Mouse (Mus musculus) embryo, embryonic 10 days (tissue): ENCODE data around the gene Fut1.
"Not testable (repeated sequence)": the region's sequence is repeated elsewhere in the genome, so short reads cannot be mapped to it uniquely, and the experiment has no call there.

Experiments used
- DNase-seq: peaks from one replicate; pipeline ENCODE4 v3.0.0-alpha.2; 2015; ENCODE audit warnings: low spot score

Fut1 gene

GRCm38 (mm10) chr7:45638623-45639401 lies 21.7 kb downstream of the Fut1 start:
- peak; percentile 98 for DNase-seq

- no peak for DNase-seq
These were observed 22.5 kb downstream of the Fut1 start, which contains the start of gene Mamstr for GRCm38 (mm10) chr7:45639561-45640027. Mamstr (plus strand) TSS chr7:45639977.

GRCm38 (mm10) chr7:45640191-45640957 lies 23.3 kb downstream of the Fut1 start:
- no peak for DNase-seq

DNA sequence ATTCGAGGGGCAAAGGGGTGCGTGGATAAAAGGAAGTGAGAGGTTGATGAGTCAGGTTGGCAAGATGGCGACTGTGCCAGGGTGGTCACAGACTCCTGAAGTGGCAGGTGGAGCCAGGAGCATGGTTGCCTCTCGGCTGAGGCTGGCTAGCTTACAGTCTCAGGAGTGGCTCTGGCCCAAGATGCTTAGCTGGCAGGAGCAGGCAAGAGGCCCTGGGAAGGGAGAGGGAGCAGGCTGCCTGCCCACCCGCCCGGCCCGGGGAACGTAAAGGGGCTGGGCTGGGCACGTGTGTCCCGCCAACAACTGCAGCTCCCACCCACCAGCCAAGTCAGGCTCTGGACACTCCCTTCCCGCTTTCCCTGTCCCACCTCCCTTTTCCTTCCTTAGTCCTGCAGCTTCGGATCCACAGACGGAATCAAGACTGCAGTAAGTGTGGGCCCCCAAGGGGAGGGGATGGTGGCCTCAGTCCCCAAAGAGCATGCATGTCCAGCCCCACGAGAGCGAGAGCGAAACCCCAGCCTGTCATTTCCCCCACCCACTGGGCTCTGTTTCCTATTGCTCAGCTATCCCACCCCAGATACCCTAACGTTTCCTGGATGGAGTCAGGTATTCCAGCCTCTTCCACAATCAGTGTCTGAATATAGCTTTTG lies 24.4 kb downstream of the Fut1 start:
- no peak for DNase-seq

DNA sequence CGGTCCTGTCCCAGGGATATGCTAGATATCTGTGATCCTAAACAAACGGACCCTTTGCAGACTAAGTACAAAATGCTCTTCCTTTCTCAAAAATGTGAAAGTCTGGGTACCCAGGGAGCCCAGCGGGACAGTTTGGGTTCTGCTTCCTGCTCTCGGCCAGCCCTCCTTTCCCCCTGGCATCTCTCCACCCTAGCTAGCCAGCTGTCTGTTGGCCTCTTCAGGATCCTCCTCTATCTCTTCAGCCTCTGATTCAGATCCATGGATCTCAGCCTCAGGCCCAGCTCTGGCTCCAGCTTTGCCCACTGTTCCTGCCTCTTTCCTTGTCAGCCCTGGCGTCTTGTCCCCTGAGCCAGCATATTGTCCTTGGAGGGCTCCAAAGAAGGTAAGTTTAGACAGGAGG lies 25.0 kb downstream of the Fut1 start:
- no peak for DNase-seq

GRCm38 (mm10) chr7:45642503-45643255 lies 25.6 kb downstream of the Fut1 start:
- no peak for DNase-seq

DNA sequence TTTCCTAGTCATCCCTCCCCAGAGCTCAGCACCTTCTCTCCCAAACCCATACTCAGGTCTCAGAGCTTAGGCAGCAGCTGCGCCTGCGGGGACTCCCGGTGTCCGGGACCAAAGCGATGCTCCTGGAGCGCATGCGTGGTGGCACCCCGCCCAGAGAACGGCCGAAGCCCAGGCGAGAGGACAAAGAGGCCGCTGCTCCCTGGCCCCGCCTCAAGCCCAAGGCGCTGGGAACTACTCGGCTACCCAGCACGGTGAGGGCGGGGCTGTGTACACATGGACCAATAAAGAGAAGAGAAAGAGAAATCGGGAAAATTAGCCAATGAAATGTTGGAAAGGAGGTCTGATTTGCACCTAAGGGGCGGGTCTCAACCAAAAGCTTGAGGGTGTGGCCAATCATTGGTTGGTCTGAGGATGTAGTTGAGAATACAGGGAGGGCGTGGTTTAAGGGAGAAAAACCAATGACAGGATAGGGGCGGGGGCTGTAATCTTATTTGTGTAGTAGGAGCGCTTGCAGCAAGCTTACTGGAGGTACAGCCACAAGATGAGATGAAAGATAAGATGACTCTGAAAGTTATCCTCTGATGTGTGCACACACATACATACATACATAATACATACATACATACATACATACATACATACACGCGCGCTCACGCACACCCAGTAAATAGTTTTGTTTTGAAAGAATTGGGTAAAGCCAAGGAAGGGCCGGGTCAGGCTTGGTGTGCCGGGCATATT lies 26.5 kb downstream of the Fut1 start:
- peak; percentile 99 for DNase-seq

GRCm38 (mm10) chr7:45644183-45644582 lies 27.1 kb downstream of the Fut1 start:
- DNase-seq = peak; percentile 66

DNA sequence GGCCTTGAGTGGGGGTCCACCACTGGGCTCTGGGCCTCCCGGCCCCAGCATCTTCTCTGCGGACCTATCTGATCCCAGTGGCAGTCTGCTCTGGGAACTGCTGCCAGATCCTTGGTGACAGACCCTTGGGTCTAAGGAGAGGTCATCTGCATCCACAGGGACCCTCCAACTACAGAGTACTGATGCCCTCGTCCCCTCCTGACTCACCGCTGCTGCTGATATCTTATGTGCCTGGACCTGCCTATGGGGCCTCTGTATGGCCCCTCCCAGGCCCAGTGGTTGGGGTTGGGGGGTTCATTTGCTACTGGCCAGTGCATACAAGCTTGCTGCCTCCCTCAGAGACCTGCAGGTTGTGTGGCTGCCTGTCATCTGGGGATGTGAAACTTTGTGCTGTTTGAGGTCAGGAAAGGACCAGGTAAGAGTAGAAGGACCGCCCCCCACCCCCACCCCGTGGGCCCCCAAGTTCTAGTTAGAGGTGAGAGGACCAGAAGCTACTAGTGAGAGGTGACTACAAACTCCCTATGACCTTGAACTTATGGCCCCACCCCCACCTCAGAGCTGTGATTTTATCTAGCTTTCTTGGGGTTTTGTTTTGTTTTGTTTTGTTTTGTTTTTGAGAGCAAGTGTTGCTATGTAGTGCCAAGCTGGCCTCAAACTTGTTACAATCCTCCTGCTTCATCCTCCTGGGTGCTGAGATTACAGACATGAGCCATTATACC lies 27.9 kb downstream of the Fut1 start:
- no peak for DNase-seq

DNA sequence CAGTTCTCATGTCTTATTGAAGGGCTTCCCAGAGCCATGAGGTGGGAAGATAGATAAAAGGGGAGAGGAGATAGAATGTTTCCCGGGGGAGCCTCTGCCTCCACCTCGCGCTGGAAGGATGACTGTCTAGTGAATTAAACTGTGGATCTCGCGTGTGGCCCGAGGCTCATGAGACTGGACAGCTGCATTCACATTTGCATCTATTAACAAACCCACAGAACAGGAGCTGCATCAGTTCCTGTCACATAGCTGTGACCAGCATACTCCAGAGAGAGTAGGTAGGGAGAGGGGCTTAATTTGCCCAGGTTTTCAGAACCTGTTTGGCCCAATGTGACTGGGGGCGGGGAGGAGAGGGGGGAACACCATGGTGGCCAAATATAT lies 28.5 kb downstream of the Fut1 start:
- DNase-seq = no peak

GRCm38 (mm10) chr7:45646671-45647070 lies 29.6 kb downstream of the Fut1 start:
- no peak for DNase-seq

- no peak for DNase-seq
These were observed 32.3 kb downstream of the Fut1 start for GRCm38 (mm10) chr7:45649351-45649750.

DNA sequence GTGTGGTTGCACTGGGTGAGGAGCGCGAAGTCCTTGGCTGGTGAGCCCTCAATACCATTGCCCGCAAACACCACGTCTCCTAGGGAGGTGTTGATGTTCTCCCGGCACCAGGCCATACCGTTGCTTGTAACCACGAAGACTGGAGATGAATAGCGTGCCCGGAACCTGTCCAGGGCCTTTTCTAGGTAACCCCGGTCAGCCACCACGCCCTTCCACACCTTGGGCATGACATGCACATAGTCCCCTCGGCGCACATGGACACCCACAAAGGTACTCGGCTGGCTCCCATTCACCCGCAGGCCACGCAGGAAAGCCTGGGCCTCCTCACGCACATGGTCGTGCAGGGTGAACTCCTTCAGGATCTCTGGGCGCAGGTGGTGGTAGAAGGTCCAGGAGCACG lies 33.4 kb downstream of the Fut1 start:
- DNase-seq = not testable (repeated sequence)

DNA sequence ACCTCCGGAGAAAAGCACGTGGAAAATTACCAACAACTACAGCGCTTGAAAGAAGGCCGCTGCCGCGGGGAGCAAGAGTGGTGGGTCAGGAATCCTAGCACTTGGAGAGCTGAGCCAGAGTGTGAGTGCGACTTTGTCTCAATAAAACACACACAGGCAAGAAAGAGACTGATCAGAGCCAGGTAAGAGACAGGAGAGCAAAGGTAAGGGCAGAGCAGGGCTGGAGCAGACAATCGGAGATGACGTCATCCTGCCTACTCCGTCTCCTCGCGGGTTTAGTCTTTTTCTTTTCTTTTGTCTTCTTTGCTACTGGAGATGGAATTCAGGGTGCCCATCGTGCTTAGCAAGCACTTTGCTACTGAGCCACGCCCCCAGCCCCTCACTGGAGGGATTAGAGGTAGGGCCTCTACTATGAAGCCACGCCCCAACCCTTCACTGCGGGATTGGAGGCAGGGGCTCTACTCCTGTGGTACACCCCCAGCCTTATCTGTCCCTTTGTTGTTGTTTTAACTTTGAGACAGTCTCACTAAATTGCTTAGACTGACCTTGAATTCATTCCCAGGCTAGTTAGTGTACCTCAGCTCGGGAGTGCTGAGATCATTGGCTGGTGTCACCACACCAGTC lies 37.4 kb downstream of the Fut1 start:
- peak; percentile 39 for DNase-seq

DNA sequence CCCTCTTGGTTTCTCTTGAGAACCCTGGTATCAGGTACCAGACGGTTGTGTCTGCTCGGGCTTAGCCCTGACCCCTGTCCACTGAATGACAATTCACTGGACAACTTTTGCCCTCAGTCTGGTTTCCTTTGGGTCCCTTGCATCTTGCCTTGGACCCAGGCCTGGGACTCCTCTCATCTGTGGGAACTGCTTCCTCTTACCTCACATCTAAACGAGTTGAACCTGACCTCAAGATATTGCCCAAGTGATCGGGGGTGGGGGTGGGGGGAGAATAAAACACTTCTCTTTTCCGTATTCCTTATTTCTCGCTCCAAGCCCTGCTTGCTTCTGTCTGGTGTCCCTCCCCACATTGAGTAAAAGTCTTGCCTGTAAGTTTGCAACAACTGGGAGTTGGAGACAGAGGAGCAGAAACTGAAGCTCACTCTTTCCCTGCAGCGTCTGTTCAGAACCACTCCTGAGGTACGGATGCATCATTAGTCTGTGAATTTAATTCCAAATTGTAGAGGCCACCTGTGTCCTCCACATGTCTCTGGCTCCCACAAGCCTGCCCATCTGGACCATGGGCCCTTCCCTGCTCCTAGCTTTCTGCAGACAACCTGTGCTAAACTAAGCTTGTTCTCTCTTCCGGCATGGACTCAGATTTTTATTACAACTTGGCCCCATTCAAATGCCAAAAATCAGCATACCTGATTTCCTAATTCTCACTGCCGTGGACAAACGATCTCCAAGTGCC lies 43.8 kb downstream of the Fut1 start:
- no peak for DNase-seq

DNA sequence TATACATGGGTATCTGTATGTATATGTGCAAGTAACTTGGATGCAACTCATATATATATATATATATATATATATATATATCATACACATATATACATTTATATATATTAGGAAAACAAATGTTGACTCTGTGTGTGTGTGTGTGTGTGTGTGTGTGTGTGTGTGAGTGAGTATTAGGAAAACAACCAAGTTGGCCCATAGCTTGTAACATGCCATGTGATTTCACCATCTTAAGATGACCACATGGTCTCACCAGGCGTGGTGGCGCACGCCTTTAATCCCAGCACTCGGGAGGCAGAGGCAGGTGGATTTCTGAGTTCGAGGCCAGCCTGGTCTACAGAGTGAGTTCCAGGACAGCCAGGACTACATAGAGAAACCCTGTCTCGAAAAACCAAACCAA lies 44.6 kb downstream of the Fut1 start:
- not testable (repeated sequence) for DNase-seq

GRCm38 (mm10) chr7:45665303-45666138 lies 48.4 kb downstream of the Fut1 start:
- DNase-seq = peak; percentile 45

DNA sequence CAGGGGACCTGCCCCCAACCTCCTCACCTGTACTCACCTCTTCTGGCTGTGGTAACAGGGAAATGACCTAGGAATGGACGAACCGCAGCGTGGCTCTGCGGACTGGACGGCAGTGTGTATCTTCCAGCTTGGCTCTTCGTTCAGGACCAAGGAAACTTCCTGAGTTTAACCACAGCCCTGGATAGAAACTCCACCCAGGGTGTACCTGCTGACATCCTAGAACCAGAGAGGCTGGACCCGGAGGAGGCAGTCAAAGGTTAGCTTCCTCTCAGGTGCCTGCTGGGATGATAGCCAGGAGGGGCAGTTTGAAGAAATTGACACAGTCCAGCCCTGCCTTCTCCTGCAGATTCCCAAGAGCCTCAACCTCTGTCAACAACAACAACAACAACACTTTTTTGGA lies 49.1 kb downstream of the Fut1 start, which contains the start of gene Fut2:
TSS of gene Fut2 (minus strand) at position 234 of the 400 bp plus-strand sequence.
- DNase-seq = no peak
